Mouse (Mus musculus) left cerebral cortex, adult 9 months (tissue): ENCODE measurements around the gene St5.
A peak's percentile ranks its signal among the peaks of the same experiment; 100 is the strongest.

Source experiments
- DNase-seq, 2 experiments: peaks; one replicate each; pipeline ENCODE4 v3.0.0; 2022; ENCODE audit warnings: low spot score in 2 of 2

Gene St5

DNA sequence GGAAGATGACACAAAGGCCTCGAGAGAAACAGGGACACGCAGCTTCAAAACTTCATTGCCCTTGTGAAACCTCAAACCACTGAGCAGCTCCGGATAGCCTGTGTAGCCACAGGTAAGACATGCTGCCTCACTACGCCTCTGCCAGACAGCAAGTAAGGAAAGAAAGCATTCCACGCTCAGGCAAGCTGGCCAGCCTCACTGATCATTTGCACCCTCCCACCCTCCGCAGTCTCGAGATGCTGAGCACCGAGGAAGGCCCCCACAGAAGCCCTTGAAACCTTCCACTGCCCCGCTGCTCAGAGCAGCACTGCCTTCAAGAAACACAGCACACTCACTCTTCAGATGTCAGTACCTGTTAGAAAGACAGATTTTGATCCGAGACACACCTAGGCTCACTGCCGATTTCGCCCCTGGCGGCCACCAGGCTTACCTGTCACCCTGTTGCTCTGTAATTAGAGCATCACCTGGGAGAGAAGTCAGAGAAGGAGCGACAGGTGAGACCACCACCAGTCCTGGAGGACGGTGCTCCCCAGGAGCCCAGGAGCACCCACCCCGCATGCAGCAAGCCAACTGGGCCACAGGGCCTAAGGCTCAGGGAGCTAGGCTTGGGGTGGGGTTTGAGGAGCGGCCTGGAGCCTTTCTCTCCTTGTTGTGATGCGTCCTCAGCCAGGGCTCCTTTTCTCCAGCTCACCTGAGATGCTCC is 210.6 kb downstream of the St5 start:
- peak in 1 of 2 experiments; percentile 30 for DNase-seq

DNA sequence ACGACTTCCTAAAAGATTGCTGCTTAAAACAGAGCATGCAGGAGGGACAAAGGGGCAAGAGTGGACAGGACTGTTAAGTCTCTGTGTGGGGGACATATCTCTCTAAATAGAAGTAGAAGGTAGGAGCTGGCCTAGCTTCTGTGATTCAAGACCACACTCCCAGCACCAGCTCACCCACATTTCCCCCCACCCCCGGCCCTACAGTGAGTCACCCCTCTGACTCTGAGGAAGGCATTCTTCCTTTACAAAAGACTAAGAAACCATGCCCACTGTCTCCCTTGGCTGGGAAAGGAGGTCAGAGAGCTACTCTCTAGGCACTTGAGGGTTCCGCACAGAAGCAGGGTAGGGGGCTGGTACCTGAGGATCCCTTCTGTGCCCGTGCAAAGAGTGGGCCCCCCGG is 219.2 kb downstream of the St5 start:
- no peak for DNase-seq

DNA sequence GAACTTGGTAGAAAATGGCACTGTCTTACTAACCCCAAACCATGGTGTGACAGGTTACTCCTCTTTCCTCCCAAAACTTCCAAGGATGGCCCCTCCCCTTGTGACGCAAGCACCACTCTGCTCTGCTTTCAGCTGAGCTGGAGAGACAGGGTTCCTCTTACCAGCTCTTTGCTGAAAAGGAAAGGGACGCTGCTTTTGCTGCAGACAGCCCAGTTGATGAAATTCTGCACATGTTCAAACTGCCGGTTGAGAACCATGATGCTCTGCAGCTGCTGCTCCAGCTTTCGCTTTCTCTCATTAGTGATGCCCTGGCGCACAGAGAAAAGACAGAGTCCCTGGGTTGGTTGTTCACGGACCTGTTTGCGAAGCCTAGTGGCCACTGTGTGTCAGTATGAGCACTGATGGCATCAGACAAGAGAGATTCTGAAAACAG is 222.6 kb downstream of the St5 start:
- no peak for DNase-seq

DNA sequence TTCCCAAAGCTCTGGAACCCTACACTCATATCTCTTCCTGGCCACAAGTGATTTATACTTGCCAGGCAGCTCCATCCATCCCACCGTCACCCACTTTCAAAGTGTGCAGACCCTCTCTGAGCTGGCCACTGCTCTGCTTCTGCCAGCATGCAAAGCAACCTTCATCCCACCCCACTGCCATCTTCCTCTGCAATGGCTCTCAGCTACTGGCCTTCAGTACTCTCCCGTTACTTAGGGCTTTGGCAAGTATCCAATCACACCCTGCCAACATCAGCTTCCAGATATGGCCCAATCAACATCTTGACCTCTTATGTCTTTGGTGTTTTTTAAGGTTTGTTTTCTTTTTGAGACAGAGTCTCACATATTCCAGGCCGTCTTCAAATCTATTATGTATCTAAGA is 225.5 kb downstream of the St5 start:
- no peak for DNase-seq
